22 mouse cellular contexts compared by ENCODE assay signal in genomic region chr11:100727201-100727600, GRCm38 (mm10). TPM values are rescaled to one million over a fixed set of nuclear protein-coding genes. Genes with fewer than 3 reads are reported as not detected.
DNase-seq lines count a peak whose midpoint lies in the region; ATAC-seq and TF ChIP-seq lines count a peak whose summit lies in the region.
"Had no signal": no experiment of that assay in that cellular context is flagged by ENCODE, and none has a peak within 500 bp of the region (broad histone marks: within the 10 kb centered on the region; RNA-seq: fewer than 3 reads in every experiment).

No protein-coding gene starts in this region.

- no peaks in the 10 kb centered on the region for H3K9me3 ChIP-seq in intestine, postnatal 0 days (ENCODE audit: control insufficient read depth)
- H3K9me3 ChIP-seq in intestine, embryonic 16.5 days (ENCODE audit: control insufficient read depth, low read length) = no peaks in the 10 kb centered on the region
- no peaks in the 10 kb centered on the region for H3K9me3 ChIP-seq in kidney, embryonic 16.5 days (ENCODE audit: low read length)
- H3K9me3 ChIP-seq: embryonic facial prominence, embryonic 10.5 days; forebrain, embryonic 13.5 days; heart, embryonic 15.5 days; hindbrain, embryonic 13.5 days had no signal

- 75% methylated on average over 3 of the region's 3 CpGs for WGBS in intestine, postnatal 0 days
- WGBS in intestine, embryonic 16.5 days = 93% methylated on average over 3 of the region's 3 CpGs
- WGBS in kidney, embryonic 16.5 days = 93% methylated on average over 3 of the region's 3 CpGs

- no peak overlapping the region for H3K4me3 ChIP-seq in intestine, postnatal 0 days (ENCODE audit: low read depth, low read length)
- no peak overlapping the region for H3K4me3 ChIP-seq in intestine, embryonic 16.5 days (ENCODE audit: low read length)
- H3K4me3 ChIP-seq in kidney, embryonic 16.5 days (ENCODE audit: low read length) = no peak overlapping the region
- no peak overlapping the region for H3K4me3 ChIP-seq in brown adipose tissue, adult 24 weeks (ENCODE audit: insufficient read depth, low read depth, low read length)
- H3K4me3 ChIP-seq: embryonic facial prominence, embryonic 10.5 days; forebrain, embryonic 13.5 days; heart, embryonic 15.5 days; hindbrain, embryonic 13.5 days had no signal

- DNase-seq in kidney, adult 8-10 months = peak; percentile 68 to 74
- DNase-seq in kidney, postnatal 36 days = peak; percentile 64 to 76
- DNase-seq: adrenal gland, postnatal 14 days; cerebellum, adult 2 months; cerebellum, postnatal 10 days; forebrain, postnatal 0 days; gastrocnemius, postnatal 36 days; heart, adult 11 months; heart, postnatal 14 days had no signal

- H3K27me3 ChIP-seq in intestine, postnatal 0 days (replicated peaks; ENCODE audit: control insufficient read depth, insufficient read depth, low read length) = no peaks in the 10 kb centered on the region
- no peaks in the 10 kb centered on the region for H3K27me3 ChIP-seq in intestine, embryonic 16.5 days (replicated peaks; ENCODE audit: control insufficient read depth, insufficient read depth, low read length)
- no peaks in the 10 kb centered on the region for H3K27me3 ChIP-seq in kidney, embryonic 16.5 days (ENCODE audit: insufficient read depth, low read length)
- H3K27me3 ChIP-seq: CH12.LX; forebrain, embryonic 13.5 days; heart, embryonic 15.5 days; hindbrain, embryonic 13.5 days; Patski had no signal

- H3K9ac ChIP-seq in intestine, postnatal 0 days (ENCODE audit: low read depth, low read length) = no peak overlapping the region
- H3K9ac ChIP-seq in intestine, embryonic 16.5 days (ENCODE audit: low read depth, low read length) = no peak overlapping the region
- H3K9ac ChIP-seq in kidney, embryonic 16.5 days (replicated peaks; ENCODE audit: low read length) = no peak overlapping the region
- H3K9ac ChIP-seq: forebrain, embryonic 13.5 days; forebrain, postnatal 0 days; heart, embryonic 15.5 days; hindbrain, embryonic 13.5 days had no signal

- no peak overlapping the region for H3K4me2 ChIP-seq in intestine, postnatal 0 days (replicated peaks; ENCODE audit: low read depth)
- no peak overlapping the region for H3K4me2 ChIP-seq in intestine, embryonic 16.5 days (ENCODE audit: low read depth, low read length)
- no peak overlapping the region for H3K4me2 ChIP-seq in kidney, embryonic 16.5 days (replicated peaks; ENCODE audit: low read depth, low read length)
- H3K4me2 ChIP-seq: forebrain, embryonic 13.5 days; heart, embryonic 11.5 days; heart, embryonic 15.5 days; hindbrain, embryonic 13.5 days had no signal

- H3K27ac ChIP-seq in intestine, postnatal 0 days (ENCODE audit: low read depth, low read length) = peak overlapping the region; percentile 31
- no peak overlapping the region for H3K27ac ChIP-seq in intestine, embryonic 16.5 days (ENCODE audit: low read length)
- H3K27ac ChIP-seq in kidney, embryonic 16.5 days (ENCODE audit: low read length) = no peak overlapping the region
- H3K27ac ChIP-seq in brown adipose tissue, adult 24 weeks (replicated peaks; ENCODE audit: low read depth, low read length) = peak overlapping the region; percentile 43
- H3K27ac ChIP-seq: embryonic facial prominence, embryonic 10.5 days; forebrain, embryonic 13.5 days; heart, embryonic 15.5 days; hindbrain, embryonic 13.5 days had no signal

- peaks cover 18% of the 10 kb centered on the region for H3K36me3 ChIP-seq in intestine, postnatal 0 days (ENCODE audit: control insufficient read depth, insufficient read depth)
- no peaks in the 10 kb centered on the region for H3K36me3 ChIP-seq in intestine, embryonic 16.5 days (ENCODE audit: control insufficient read depth, insufficient read depth, low read length)
- 0 out of 2 replicates have a peak, but pooled peaks cover 4% of the 10 kb centered on the region for H3K36me3 ChIP-seq in kidney, embryonic 16.5 days (ENCODE audit: insufficient read depth, low read length)

- H3K4me1 ChIP-seq in intestine, postnatal 0 days (replicated peaks; ENCODE audit: control insufficient read depth, insufficient read depth, low read length) = peaks cover 12% of the 10 kb centered on the region; the same call in 1 of the 2 replicates
- peaks cover 26% of the 10 kb centered on the region for H3K4me1 ChIP-seq in intestine, embryonic 16.5 days (ENCODE audit: control insufficient read depth, insufficient read depth, low read length)
- peaks cover 21% of the 10 kb centered on the region for H3K4me1 ChIP-seq in kidney, embryonic 16.5 days (ENCODE audit: insufficient read depth, low read length)
- peaks cover 55% of the 10 kb centered on the region for H3K4me1 ChIP-seq in brown adipose tissue, adult 24 weeks (ENCODE audit: control insufficient read depth, insufficient read depth, insufficient read length, low read length)

- TF ChIP-seq CTCF in intestine, postnatal 0 days (IDR thresholded peaks at IDR 0.05; ENCODE audit: low read depth) = no peak

- ATAC-seq in intestine, postnatal 0 days = peak; percentile 48
- ATAC-seq in intestine, embryonic 16.5 days = no peak
- ATAC-seq in kidney, embryonic 16.5 days (ENCODE audit: low FRiP score, low TSS enrichment) = no peak
- ATAC-seq: activated CD4-positive, CD25-positive, alpha-beta regulatory T cell, adult 4 months; forebrain, embryonic 13.5 days; forebrain, postnatal 0 days; Patski had no signal

RNA-seq across cellular contexts. Expression of gene Rab5c, which starts 10.8 kb away (rescaled TPM):
- polyA plus RNA-seq in intestine, postnatal 0 days (2015; fragmentation: Nextera tagmentation; extraction: Ambion mirVana) = 62.2 and 62.7 TPM in 2 replicates
- polyA plus RNA-seq in intestine, embryonic 16.5 days (2015; fragmentation: Nextera tagmentation; extraction: Ambion mirVana) = 41.1 and 41.6 TPM in 2 replicates
- 41.9 and 47.1 TPM in 2 replicates for polyA plus RNA-seq in kidney, embryonic 16.5 days (2015; fragmentation: Nextera tagmentation; extraction: Ambion mirVana)
- polyA plus RNA-seq in brown adipose tissue, adult 24 weeks (2012; ENCODE audit: insufficient read depth, insufficient read length, missing spikeins) = 148 and 163 TPM in 2 replicates

RNA-seq across cellular contexts. Expression of gene Hspb9, which starts 13.6 kb away (rescaled TPM):
- 0.44 and 0.65 TPM in 2 replicates for polyA plus RNA-seq in intestine, postnatal 0 days (2015; fragmentation: Nextera tagmentation; extraction: Ambion mirVana)
- 0.29 TPM in 1 of 2 replicates, not detected in the other for polyA plus RNA-seq in intestine, embryonic 16.5 days (2015; fragmentation: Nextera tagmentation; extraction: Ambion mirVana)
- polyA plus RNA-seq in kidney, embryonic 16.5 days (2015; fragmentation: Nextera tagmentation; extraction: Ambion mirVana) = 0.33 TPM in 1 of 2 replicates, not detected in the other
- polyA plus RNA-seq in brown adipose tissue, adult 24 weeks (2012; ENCODE audit: insufficient read depth, insufficient read length, missing spikeins) = not detected in 2 replicates
- polyA plus RNA-seq: cerebellum, adult 2 months; embryonic facial prominence, embryonic 14.5 days; forebrain, embryonic 13.5 days; heart, embryonic 11.5 days; heart, embryonic 15.5 days; hindbrain, embryonic 13.5 days had no signal

RNA-seq across cellular contexts. Expression of gene Kat2a, which starts 14.9 kb away (rescaled TPM):
- polyA plus RNA-seq in intestine, postnatal 0 days (2015; fragmentation: Nextera tagmentation; extraction: Ambion mirVana) = 11.8 and 12.3 TPM in 2 replicates
- 38.7 and 40.7 TPM in 2 replicates for polyA plus RNA-seq in intestine, embryonic 16.5 days (2015; fragmentation: Nextera tagmentation; extraction: Ambion mirVana)
- 62.4 and 63.7 TPM in 2 replicates for polyA plus RNA-seq in kidney, embryonic 16.5 days (2015; fragmentation: Nextera tagmentation; extraction: Ambion mirVana)
- 6.9 and 8.4 TPM in 2 replicates for polyA plus RNA-seq in brown adipose tissue, adult 24 weeks (2012; ENCODE audit: insufficient read depth, insufficient read length, missing spikeins)

RNA-seq across cellular contexts. Expression of gene Dhx58, which starts 23.1 kb away (rescaled TPM):
- 9.8 and 10.0 TPM in 2 replicates for polyA plus RNA-seq in intestine, postnatal 0 days (2015; fragmentation: Nextera tagmentation; extraction: Ambion mirVana)
- 3.4 TPM in 2 replicates for polyA plus RNA-seq in intestine, embryonic 16.5 days (2015; fragmentation: Nextera tagmentation; extraction: Ambion mirVana)
- 2.6 and 3.2 TPM in 2 replicates for polyA plus RNA-seq in kidney, embryonic 16.5 days (2015; fragmentation: Nextera tagmentation; extraction: Ambion mirVana)
- 3.6 and 6.4 TPM in 2 replicates for polyA plus RNA-seq in brown adipose tissue, adult 24 weeks (2012; ENCODE audit: insufficient read depth, insufficient read length, missing spikeins)

RNA-seq across cellular contexts. Expression of gene Kcnh4, which starts 32.5 kb away (rescaled TPM):
- polyA plus RNA-seq in intestine, postnatal 0 days (2015; fragmentation: Nextera tagmentation; extraction: Ambion mirVana) = 0.04 and 0.12 TPM in 2 replicates
- polyA plus RNA-seq in intestine, embryonic 16.5 days (2015; fragmentation: Nextera tagmentation; extraction: Ambion mirVana) = 0.12 and 0.15 TPM in 2 replicates
- not detected in 2 replicates for polyA plus RNA-seq in kidney, embryonic 16.5 days (2015; fragmentation: Nextera tagmentation; extraction: Ambion mirVana)
- not detected in 2 replicates for polyA plus RNA-seq in brown adipose tissue, adult 24 weeks (2012; ENCODE audit: insufficient read depth, insufficient read length, missing spikeins)
- polyA plus RNA-seq: heart, embryonic 11.5 days; heart, embryonic 15.5 days had no signal

Comparison
In these comparisons a context has a peak if more than half of its experiments do, and no peak if none do; other contexts are left out.
1. H3K27ac ChIP-seq: peak in intestine, postnatal 0 days (single experiment) and brown adipose tissue, adult 24 weeks (single experiment); none in intestine, embryonic 16.5 days (single experiment) and kidney, embryonic 16.5 days (single experiment).